In the genomic region with DNA sequence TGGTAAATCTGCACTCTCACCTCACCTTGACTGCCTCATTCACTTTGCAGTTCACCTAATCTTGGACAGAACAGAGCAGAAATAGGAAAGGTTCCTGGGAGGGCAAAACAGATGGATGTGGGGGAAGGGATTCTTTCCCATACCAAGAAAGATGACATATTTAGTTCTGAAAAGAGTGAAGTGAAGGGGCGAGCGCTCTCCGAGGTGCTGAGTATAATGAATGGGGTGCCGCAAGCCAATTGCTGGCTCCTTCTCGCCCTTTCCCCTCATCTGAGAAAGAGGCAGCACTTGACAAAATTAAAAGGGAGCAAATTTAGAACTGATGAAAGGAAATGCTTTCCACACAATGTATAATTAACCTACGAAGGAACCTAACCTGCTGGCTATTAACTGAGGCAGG, we compare ENCODE assay signal across 16 mouse cellular contexts.
A peak's percentile ranks its signal among the peaks of the same experiment; 100 is the strongest.
DNase-seq lines count a peak whose midpoint lies in the region; ATAC-seq lines count a peak whose summit lies in the region.
"Had no signal": no experiment of that assay in that cellular context is flagged by ENCODE, and none has a peak within 500 bp of the region (broad histone marks: within the 10 kb centered on the region; RNA-seq: fewer than 3 reads in every experiment).

No protein-coding gene starts in this region.

- intact Hi-C loops in left cerebral cortex, postnatal 25 days (cut with DNase I): no loop called here

- H3K27ac ChIP-seq in intestine, embryonic 14.5 days (ENCODE audit: low read depth): no peak overlapping the region
- H3K27ac ChIP-seq in intestine, embryonic 15.5 days: no peak overlapping the region
- no peak overlapping the region for H3K27ac ChIP-seq in embryonic facial prominence, embryonic 11.5 days (replicated peaks; ENCODE audit: low read depth, low read length)
- H3K27ac ChIP-seq: embryonic facial prominence, embryonic 12.5 days; liver, embryonic 15.5 days; macrophage had no signal

- 37% methylated on average over 6 of the region's 6 CpGs for WGBS in intestine, embryonic 14.5 days
- WGBS in intestine, embryonic 15.5 days: 38% methylated on average over 6 of the region's 6 CpGs
- WGBS in embryonic facial prominence, embryonic 11.5 days: 31% methylated on average over 6 of the region's 6 CpGs

- no peak overlapping the region for H3K4me2 ChIP-seq in intestine, embryonic 14.5 days (ENCODE audit: low read length)
- H3K4me2 ChIP-seq in intestine, embryonic 15.5 days (replicated peaks): no peak overlapping the region
- no peak overlapping the region for H3K4me2 ChIP-seq in embryonic facial prominence, embryonic 11.5 days (ENCODE audit: low read depth, low read length)
- H3K4me2 ChIP-seq: embryonic facial prominence, embryonic 12.5 days; heart, embryonic 11.5 days; liver, embryonic 15.5 days had no signal

- H3K4me3 ChIP-seq in intestine, embryonic 14.5 days (ENCODE audit: low read depth, low read length): no peak overlapping the region
- H3K4me3 ChIP-seq in intestine, embryonic 15.5 days (replicated peaks): no peak overlapping the region
- no peak overlapping the region for H3K4me3 ChIP-seq in embryonic facial prominence, embryonic 11.5 days (ENCODE audit: low read depth, low read length)
- H3K4me3 ChIP-seq: embryonic facial prominence, embryonic 12.5 days; liver, embryonic 15.5 days had no signal

- no peaks in the 10 kb centered on the region for H3K36me3 ChIP-seq in intestine, embryonic 14.5 days (ENCODE audit: control insufficient read depth, insufficient read depth, low read length)
- H3K36me3 ChIP-seq in intestine, embryonic 15.5 days: no peaks in the 10 kb centered on the region
- H3K36me3 ChIP-seq in embryonic facial prominence, embryonic 11.5 days (replicated peaks; ENCODE audit: control insufficient read depth, insufficient read depth, low read depth, low read length): no peaks in the 10 kb centered on the region
- H3K36me3 ChIP-seq: embryonic facial prominence, embryonic 12.5 days; liver, embryonic 15.5 days had no signal

- no peaks in the 10 kb centered on the region for H3K9me3 ChIP-seq in intestine, embryonic 14.5 days (ENCODE audit: control insufficient read depth, low read length)
- no peaks in the 10 kb centered on the region for H3K9me3 ChIP-seq in intestine, embryonic 15.5 days
- H3K9me3 ChIP-seq in embryonic facial prominence, embryonic 11.5 days (replicated peaks; ENCODE audit: control insufficient read depth, low read length): no peaks in the 10 kb centered on the region
- H3K9me3 ChIP-seq: embryonic facial prominence, embryonic 12.5 days; liver, embryonic 15.5 days had no signal

- no peaks in the 10 kb centered on the region for H3K4me1 ChIP-seq in intestine, embryonic 14.5 days (replicated peaks; ENCODE audit: control insufficient read depth, insufficient read depth, low read length)
- H3K4me1 ChIP-seq in intestine, embryonic 15.5 days (replicated peaks): no peaks in the 10 kb centered on the region
- no peaks in the 10 kb centered on the region for H3K4me1 ChIP-seq in embryonic facial prominence, embryonic 11.5 days (ENCODE audit: control insufficient read depth, insufficient read depth, low read length)
- H3K4me1 ChIP-seq: embryonic facial prominence, embryonic 12.5 days; liver, embryonic 15.5 days had no signal

- H3K27me3 ChIP-seq in intestine, embryonic 14.5 days (replicated peaks; ENCODE audit: control insufficient read depth, insufficient read depth, low read length): no peaks in the 10 kb centered on the region
- H3K27me3 ChIP-seq in intestine, embryonic 15.5 days (replicated peaks): no peaks in the 10 kb centered on the region
- no peaks in the 10 kb centered on the region for H3K27me3 ChIP-seq in embryonic facial prominence, embryonic 11.5 days (ENCODE audit: control insufficient read depth, insufficient read depth, low read length)
- H3K27me3 ChIP-seq: embryonic facial prominence, embryonic 12.5 days; liver, embryonic 15.5 days had no signal

- H3K9ac ChIP-seq in intestine, embryonic 14.5 days (ENCODE audit: low read length): no peak overlapping the region
- no peak overlapping the region for H3K9ac ChIP-seq in intestine, embryonic 15.5 days
- no peak overlapping the region for H3K9ac ChIP-seq in embryonic facial prominence, embryonic 11.5 days (replicated peaks; ENCODE audit: low read length)
- H3K9ac ChIP-seq: embryonic facial prominence, embryonic 12.5 days; liver, embryonic 15.5 days had no signal

- ATAC-seq in intestine, embryonic 14.5 days (replicated peaks; ENCODE audit: low FRiP score, low TSS enrichment, low read depth): no peak
- no peak for ATAC-seq in intestine, embryonic 15.5 days
- ATAC-seq in embryonic facial prominence, embryonic 11.5 days (replicated peaks; ENCODE audit: insufficient number of reproducible peaks, low FRiP score, low TSS enrichment, low read depth): no peak

- peak; percentile 64 for DNase-seq in intestine, embryonic 14.5 days (ENCODE audit: low spot score)
- peak; percentile 43 for DNase-seq in testis, postnatal 10 days (ENCODE audit: low spot score)
- no peak for DNase-seq in testis, postnatal 14 days (ENCODE audit: low spot score)
- peak; percentile 70 for DNase-seq in embryonic facial prominence, embryonic 11.5 days (ENCODE audit: low spot score)
- peak; percentile 28 for DNase-seq in retina, postnatal 1 day
- DNase-seq in left cerebral cortex, postnatal 25 days (ENCODE audit: low spot score in 2 of 2): no peak
- DNase-seq in heart, adult 9 months (ENCODE audit: low spot score in 2 of 2): no peak
- DNase-seq: cerebellum, adult 8-10 months; gastrocnemius, postnatal 10 days; kidney, adult 2 months; thymus, postnatal 14 days had no signal

Comparison
In these comparisons a context has a peak if more than half of its experiments do, and no peak if none do; other contexts are left out.
1. DNase-seq: peak in intestine, embryonic 14.5 days (single experiment), testis, postnatal 10 days (single experiment), embryonic facial prominence, embryonic 11.5 days (single experiment) and retina, postnatal 1 day (single experiment); none in testis, postnatal 14 days (single experiment), left cerebral cortex, postnatal 25 days (0 of 2) and heart, adult 9 months (0 of 2).